Mouse (Mus musculus): ENCODE results near the gene Inafm1. TPM values are rescaled to one million over a fixed set of nuclear protein-coding genes. Genes with fewer than 3 reads are reported as not detected.

Inafm1 gene
- polyA plus RNA-seq, 1 experiment, result 11.7 TPM

DNA sequence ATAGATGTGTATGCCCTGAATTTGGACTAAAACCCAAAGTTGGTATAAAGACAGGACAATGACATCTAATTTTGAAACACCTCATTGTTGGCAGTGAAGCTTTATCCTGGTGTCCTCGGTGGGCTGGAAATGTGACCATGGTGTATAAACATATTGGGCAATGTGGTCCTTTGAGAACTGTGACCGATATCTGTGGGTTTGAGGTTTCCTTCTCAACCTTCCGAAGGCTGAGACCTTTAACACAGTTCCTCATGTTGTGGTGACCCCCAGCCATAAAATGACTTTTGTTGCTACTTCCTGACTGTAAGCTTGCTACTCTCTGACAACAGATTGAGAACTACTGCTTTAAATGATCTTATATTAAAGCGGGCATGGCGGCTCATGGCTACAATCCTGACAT lies 22.7 kb downstream of the Inafm1 start:
- H3K4me1 ChIP-seq (ENCODE audit: control insufficient read depth, insufficient read depth, low read length), result peaks cover 49% of the 10 kb centered on the region
- H3K27ac ChIP-seq (ENCODE audit: insufficient read depth, low read depth, low read length), result peak overlapping the region; percentile 76
- TF ChIP-seq CTCF (IDR thresholded peaks at IDR 0.05; ENCODE audit: low read depth, low read length) (no peak), POLR2A (IDR thresholded peaks at IDR 0.05; ENCODE audit: borderline replicate concordance, low read depth, low read length) (no peak)
- no peak overlapping the region for H3K4me3 ChIP-seq (ENCODE audit: insufficient read depth, low read length)

- Histone ChIP-seq H3K27ac (ENCODE audit: insufficient read depth, low read depth, low read length) (peak overlapping the region; percentile 94), H3K4me1 (ENCODE audit: control insufficient read depth, insufficient read depth, low read length) (peaks cover 58% of the 10 kb centered on the region), H3K4me3 (ENCODE audit: insufficient read depth, low read length) (no peak overlapping the region)
- TF ChIP-seq POLR2A (IDR thresholded peaks at IDR 0.05; ENCODE audit: borderline replicate concordance, low read depth, low read length) (no peak), CTCF (IDR thresholded peaks at IDR 0.05; ENCODE audit: low read depth, low read length) (no peak)
These were observed 27.5 kb downstream of the Inafm1 start for GRCm38 (mm10) chr7:16245958-16246357.

GRCm38 (mm10) chr7:16244067-16244466 lies 29.4 kb downstream of the Inafm1 start, which contains the start of gene C5ar2:
C5ar2 (minus strand) TSS chr7:16244154.
- peaks cover 62% of the 10 kb centered on the region for H3K4me1 ChIP-seq (ENCODE audit: control insufficient read depth, insufficient read depth, low read length)
- peak within 1 kb of the TSS; percentile 94 for H3K27ac ChIP-seq (ENCODE audit: insufficient read depth, low read depth, low read length)
- H3K4me3 ChIP-seq (ENCODE audit: insufficient read depth, low read length), result peak within 1 kb of the TSS; percentile 43
- no peak for TF ChIP-seq POLR2A (IDR thresholded peaks at IDR 0.05; ENCODE audit: borderline replicate concordance, low read depth, low read length)
- TF ChIP-seq CTCF (IDR thresholded peaks at IDR 0.05; ENCODE audit: low read depth, low read length), result no peak

DNA sequence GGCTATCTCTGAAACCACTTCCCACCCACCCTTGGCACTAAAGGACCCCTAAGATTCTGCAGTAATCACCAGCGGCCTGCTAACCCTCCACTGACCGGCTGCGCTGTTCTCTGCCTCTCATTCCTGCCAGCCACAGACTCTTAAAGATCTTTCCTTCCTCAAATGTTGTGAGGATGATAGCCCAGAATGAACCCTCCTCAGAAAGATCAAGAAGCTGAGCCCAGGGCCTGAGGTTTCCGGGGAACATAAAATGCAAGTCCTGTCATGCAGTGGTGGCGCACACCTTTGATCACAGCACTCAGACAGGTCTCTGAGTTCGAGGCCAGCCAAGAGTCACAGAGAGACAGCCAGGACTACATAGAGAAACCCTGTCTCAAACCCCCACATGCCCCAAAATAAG lies 31.2 kb downstream of the Inafm1 start:
- Histone ChIP-seq H3K27ac (ENCODE audit: insufficient read depth, low read depth, low read length) (peak overlapping the region; percentile 88), H3K4me1 (ENCODE audit: control insufficient read depth, insufficient read depth, low read length) (peaks cover 59% of the 10 kb centered on the region), H3K4me3 (ENCODE audit: insufficient read depth, low read length) (peak overlapping the region; percentile 36)
- no peak for TF ChIP-seq CTCF (IDR thresholded peaks at IDR 0.05; ENCODE audit: low read depth, low read length)
- no peak for TF ChIP-seq POLR2A (IDR thresholded peaks at IDR 0.05; ENCODE audit: borderline replicate concordance, low read depth, low read length)

DNA sequence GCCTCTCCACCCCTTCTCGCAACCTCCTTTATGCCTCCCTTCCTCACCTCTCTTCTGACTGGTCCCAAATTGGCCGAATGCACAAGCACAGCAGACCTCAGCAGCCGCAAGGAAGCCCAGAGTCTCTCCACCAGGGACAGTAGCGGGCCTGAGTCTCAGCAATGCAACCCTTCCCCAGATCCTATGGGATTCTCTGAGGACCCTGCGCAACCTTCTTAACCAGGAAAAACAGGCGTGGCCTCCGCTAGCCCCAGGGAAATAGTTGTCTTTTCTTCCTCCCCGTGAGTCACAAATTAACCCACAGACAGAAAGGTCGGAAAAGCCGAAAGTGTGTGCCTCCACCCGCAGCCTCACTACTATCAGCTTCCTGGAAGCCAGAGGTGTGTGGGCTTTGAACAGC lies 31.6 kb downstream of the Inafm1 start:
- peak overlapping the region; percentile 88 for H3K27ac ChIP-seq (ENCODE audit: insufficient read depth, low read depth, low read length)
- peak overlapping the region; percentile 36 for H3K4me3 ChIP-seq (ENCODE audit: insufficient read depth, low read length)
- peaks cover 57% of the 10 kb centered on the region for H3K4me1 ChIP-seq (ENCODE audit: control insufficient read depth, insufficient read depth, low read length)
- TF ChIP-seq CTCF (IDR thresholded peaks at IDR 0.05; ENCODE audit: low read depth, low read length) (no peak; the same call in 1 of the 2 replicates), POLR2A (IDR thresholded peaks at IDR 0.05; ENCODE audit: borderline replicate concordance, low read depth, low read length) (no peak)

- peaks cover 56% of the 10 kb centered on the region for H3K4me1 ChIP-seq (ENCODE audit: control insufficient read depth, insufficient read depth, low read length)
- no peak overlapping the region for H3K27ac ChIP-seq (ENCODE audit: insufficient read depth, low read depth, low read length)
- no peak overlapping the region; the same call in 1 of the 2 replicates for H3K4me3 ChIP-seq (ENCODE audit: insufficient read depth, low read length)
- TF ChIP-seq POLR2A (IDR thresholded peaks at IDR 0.05; ENCODE audit: borderline replicate concordance, low read depth, low read length) (no peak), CTCF (IDR thresholded peaks at IDR 0.05; ENCODE audit: low read depth, low read length) (no peak)
These were observed 32.5 kb downstream of the Inafm1 start for GRCm38 (mm10) chr7:16240978-16241303.

GRCm38 (mm10) chr7:16240281-16240977 lies 33.0 kb downstream of the Inafm1 start:
- Histone ChIP-seq H3K27ac (ENCODE audit: insufficient read depth, low read depth, low read length) (peak overlapping the region; percentile 70), H3K4me3 (ENCODE audit: insufficient read depth, low read length) (no peak overlapping the region), H3K4me1 (ENCODE audit: control insufficient read depth, insufficient read depth, low read length) (peaks cover 54% of the 10 kb centered on the region)
- TF ChIP-seq CTCF (IDR thresholded peaks at IDR 0.05; ENCODE audit: low read depth, low read length), result no peak
- no peak for TF ChIP-seq POLR2A (IDR thresholded peaks at IDR 0.05; ENCODE audit: borderline replicate concordance, low read depth, low read length)

DNA sequence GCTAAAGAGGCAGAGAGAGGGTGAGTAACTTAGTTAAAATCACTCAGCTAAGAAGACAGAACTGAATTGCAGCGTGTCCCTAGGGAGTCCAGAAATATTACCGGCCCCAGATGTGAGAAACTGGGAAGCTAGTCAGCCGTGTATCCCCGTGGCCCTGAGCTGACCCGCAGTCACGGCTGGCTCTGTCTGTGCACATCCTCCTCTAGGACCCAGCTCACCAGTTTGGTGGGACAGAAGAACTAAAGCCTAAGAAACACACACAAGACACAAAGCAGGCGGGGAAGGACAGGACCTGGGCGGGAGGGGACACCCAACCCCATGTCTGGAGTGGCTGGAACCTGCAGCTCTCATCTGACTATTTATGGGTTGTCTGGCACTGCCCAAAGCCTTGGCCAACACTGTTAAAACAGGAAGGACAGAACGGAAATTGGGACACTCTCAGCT lies 33.8 kb downstream of the Inafm1 start:
- peak overlapping the region; percentile 35 for H3K4me3 ChIP-seq (ENCODE audit: insufficient read depth, low read length)
- peak overlapping the region; percentile 70 for H3K27ac ChIP-seq (ENCODE audit: insufficient read depth, low read depth, low read length)
- TF ChIP-seq CTCF (IDR thresholded peaks at IDR 0.05; ENCODE audit: low read depth, low read length) (no peak), POLR2A (IDR thresholded peaks at IDR 0.05; ENCODE audit: borderline replicate concordance, low read depth, low read length) (no peak)
- peaks cover 48% of the 10 kb centered on the region for H3K4me1 ChIP-seq (ENCODE audit: control insufficient read depth, insufficient read depth, low read length)

DNA sequence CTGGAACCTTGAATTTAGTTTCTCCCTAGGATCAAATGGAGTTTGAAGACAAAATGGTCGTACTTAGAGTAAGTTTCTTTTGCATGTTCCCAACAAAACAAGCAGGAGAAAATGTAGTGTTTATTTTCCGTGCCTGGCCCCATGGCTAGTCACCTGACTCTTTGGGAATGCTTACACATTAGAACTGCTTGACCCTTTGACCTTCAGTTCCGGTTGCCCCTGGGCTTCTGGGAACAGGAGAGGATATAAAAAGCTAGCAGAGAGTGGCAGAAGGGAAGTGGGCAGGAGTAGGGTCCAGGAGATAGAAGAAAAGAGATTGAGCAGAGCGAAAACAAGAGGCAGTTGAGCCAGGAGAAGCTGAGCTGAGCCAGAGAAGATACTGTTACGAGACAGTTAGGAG lies 43.5 kb downstream of the Inafm1 start:
- no peak for TF ChIP-seq POLR2A (IDR thresholded peaks at IDR 0.05; ENCODE audit: borderline replicate concordance, low read depth, low read length)
- no peak for TF ChIP-seq CTCF (IDR thresholded peaks at IDR 0.05; ENCODE audit: low read depth, low read length)
- H3K4me3 ChIP-seq (ENCODE audit: insufficient read depth, low read length), result no peak overlapping the region
- H3K4me1 ChIP-seq (ENCODE audit: control insufficient read depth, insufficient read depth, low read length), result peaks cover 45% of the 10 kb centered on the region
- peak overlapping the region; percentile 28 for H3K27ac ChIP-seq (ENCODE audit: insufficient read depth, low read depth, low read length)

Other genes with a start within 250 kb of the Inafm1 start
- gene Bicra, start 225.7 kb downstream of the Inafm1 start, polyA plus RNA-seq (2012; ENCODE audit: insufficient read depth, insufficient read length, missing spikeins), result 22.1 and 35.5 TPM in 2 replicates
- gene Zfp541, start 211.8 kb downstream of the Inafm1 start, polyA plus RNA-seq (2012; ENCODE audit: insufficient read depth, insufficient read length, missing spikeins), result 0.20 and 0.48 TPM in 2 replicates
- 187 and 189 TPM in 2 replicates for gene Napa, start 175.2 kb downstream of the Inafm1 start, polyA plus RNA-seq (2012; ENCODE audit: insufficient read depth, insufficient read length, missing spikeins)
- 11.8 and 13.1 TPM in 2 replicates for gene Kptn, start 153.7 kb downstream of the Inafm1 start, polyA plus RNA-seq (2012; ENCODE audit: insufficient read depth, insufficient read length, missing spikeins)
- not detected in 2 replicates for gene Slc8a2, start 143.8 kb downstream of the Inafm1 start, polyA plus RNA-seq (2012; ENCODE audit: insufficient read depth, insufficient read length, missing spikeins)
- 16.1 and 20.3 TPM in 2 replicates for gene Meis3, start 98.5 kb downstream of the Inafm1 start, polyA plus RNA-seq (2012; ENCODE audit: insufficient read depth, insufficient read length, missing spikeins)
- 21.3 and 23.1 TPM in 2 replicates for gene Dhx34, start 51.6 kb downstream of the Inafm1 start, polyA plus RNA-seq (2012; ENCODE audit: insufficient read depth, insufficient read length, missing spikeins)
- gene C5ar2, start 29.5 kb downstream of the Inafm1 start, polyA plus RNA-seq (2012; ENCODE audit: insufficient read depth, insufficient read length, missing spikeins), result 18.4 and 18.5 TPM in 2 replicates
- 463 and 511 TPM in 2 replicates for gene C5ar1, start 14.1 kb downstream of the Inafm1 start, polyA plus RNA-seq (2012; ENCODE audit: insufficient read depth, insufficient read length, missing spikeins)
- gene Ccdc9, start 13.2 kb upstream of the Inafm1 start, polyA plus RNA-seq (2012; ENCODE audit: insufficient read depth, insufficient read length, missing spikeins), result 143 and 146 TPM in 2 replicates
- gene Bbc3, start 34.8 kb upstream of the Inafm1 start, polyA plus RNA-seq (2012; ENCODE audit: insufficient read depth, insufficient read length, missing spikeins), result 26.6 and 27.6 TPM in 2 replicates
- gene Sae1, start 114.2 kb upstream of the Inafm1 start, polyA plus RNA-seq (2012; ENCODE audit: insufficient read depth, insufficient read length, missing spikeins), result 57.2 and 59.3 TPM in 2 replicates
- gene Zc3h4, start 127.3 kb upstream of the Inafm1 start, polyA plus RNA-seq (2012; ENCODE audit: insufficient read depth, insufficient read length, missing spikeins), result 30.4 and 31.9 TPM in 2 replicates
- 43.4 and 51.6 TPM in 2 replicates for gene Tmem160, start 179.2 kb upstream of the Inafm1 start, polyA plus RNA-seq (2012; ENCODE audit: insufficient read depth, insufficient read length, missing spikeins)
- not detected in 2 replicates for gene Npas1, start 204.1 kb upstream of the Inafm1 start, polyA plus RNA-seq (2012; ENCODE audit: insufficient read depth, insufficient read length, missing spikeins)

Measured in bone marrow macrophage, adult 2 months (primary cell).